Mouse (Mus musculus): ENCODE measurements at regions not wholly inside any gene's neighbourhood (a gene's known extent, or its start where the extent isn't known, plus 50 kb on each side); places are given as distances from the start of the nearest gene placed in this dataset.

GRCm38 (mm10) chr1:142982994-142983393 lies 657.5 kb upstream of the B3galt2 start:
- H3K9me3 ChIP-seq (replicated peaks; ENCODE audit: insufficient read depth, low read length): no peaks in the 10 kb centered on the region
- H3K36me3 ChIP-seq (ENCODE audit: control insufficient read depth in 1 of 2, insufficient read depth in 2 of 2, low read length in 2 of 2): no peaks in the 10 kb centered on the region
- H3K79me2 ChIP-seq (ENCODE audit: control insufficient read depth, insufficient read depth, low read length, poor library complexity): no peaks in the 10 kb centered on the region
- DNase-seq (ENCODE audit: low read depth, low spot score): no peak
- H3K9ac ChIP-seq (ENCODE audit: control insufficient read depth, low read depth, low read length, poor library complexity, severe bottlenecking): no peak overlapping the region
- no peaks in the 10 kb centered on the region for H3K4me1 ChIP-seq (ENCODE audit: control insufficient read depth in 1 of 2, insufficient read depth in 2 of 2, low read length in 2 of 2)
- H3K4me3 ChIP-seq (ENCODE audit: control insufficient read depth in 1 of 2, insufficient read depth in 1 of 2, low read depth in 2 of 2, low read length in 2 of 2): no peak overlapping the region
- H3K27me3 ChIP-seq (ENCODE audit: control insufficient read depth in 1 of 2, insufficient read depth in 2 of 2, low read length in 2 of 2): no peaks in the 10 kb centered on the region
- H3K27ac ChIP-seq (ENCODE audit: control insufficient read depth, low read depth, low read length): no peak overlapping the region
- TF ChIP-seq BHLHE40 (IDR thresholded peaks at IDR 0.05; ENCODE audit: borderline replicate concordance, low read depth, low read length) (no peak), SMC3 (IDR thresholded peaks at IDR 0.05; ENCODE audit: low read depth, low read length) (no peak), SIN3A (IDR thresholded peaks at IDR 0.05; ENCODE audit: low read length) (no peak), MAFK (IDR thresholded peaks at IDR 0.05; ENCODE audit: borderline replicate concordance, low read depth, low read length) (no peak), MEF2A (IDR thresholded peaks at IDR 0.05; ENCODE audit: extremely low read depth, insufficient replicate concordance, low read depth, low read length, poor library complexity, severe bottlenecking) (no peak), GABPA (IDR thresholded peaks at IDR 0.05; ENCODE audit: low read depth, low read length) (no peak), NELFE (IDR thresholded peaks at IDR 0.05; ENCODE audit: low read depth, low read length) (no peak), TCF12 (IDR thresholded peaks at IDR 0.05; ENCODE audit: low read depth, low read length) (no peak), RCOR1 (IDR thresholded peaks at IDR 0.05; ENCODE audit: low read depth, low read length) (no peak), GATA1 (IDR thresholded peaks at IDR 0.05; ENCODE audit: low read depth, low read length) (no peak), KAT2A (conservative IDR thresholded peaks at IDR 0.05; ENCODE audit: low read depth, low read length) (no peak), POLR2A (IDR thresholded peaks at IDR 0.05; ENCODE audit: control insufficient read depth in 1 of 2, insufficient read depth in 1 of 2, low read depth in 1 of 2, low read length in 2 of 2, poor library complexity in 1 of 2) (no peak), ELF1 (IDR thresholded peaks at IDR 0.05; ENCODE audit: low read depth, low read length) (no peak), ZKSCAN1 (IDR thresholded peaks at IDR 0.05; ENCODE audit: low read depth, low read length) (no peak), MAX (IDR thresholded peaks at IDR 0.05; ENCODE audit: low read length) (no peak)

GRCm38 (mm10) chr1:142983641-142984040 lies 656.8 kb upstream of the B3galt2 start:
- no peak for DNase-seq (ENCODE audit: low read depth, low spot score)
- H3K4me1 ChIP-seq (ENCODE audit: control insufficient read depth in 1 of 2, insufficient read depth in 2 of 2, low read length in 2 of 2): no peaks in the 10 kb centered on the region
- no peaks in the 10 kb centered on the region for H3K9me3 ChIP-seq (replicated peaks; ENCODE audit: insufficient read depth, low read length)
- TF ChIP-seq ELF1 (IDR thresholded peaks at IDR 0.05; ENCODE audit: low read depth, low read length) (no peak), JUND (IDR thresholded peaks at IDR 0.05; ENCODE audit: low read depth, low read length) (no peak), ZC3H11A (IDR thresholded peaks at IDR 0.05; ENCODE audit: low read depth, low read length) (no peak), GATA1 (IDR thresholded peaks at IDR 0.05; ENCODE audit: low read depth, low read length) (no peak), UBTF (IDR thresholded peaks at IDR 0.05; ENCODE audit: borderline replicate concordance, insufficient read depth, low read depth, low read length) (no peak), TBP (IDR thresholded peaks at IDR 0.05; ENCODE audit: low read depth, low read length) (no peak), MYB (IDR thresholded peaks at IDR 0.05; ENCODE audit: low read depth, low read length) (no peak), ZKSCAN1 (IDR thresholded peaks at IDR 0.05; ENCODE audit: low read depth, low read length) (no peak), EP300 (IDR thresholded peaks at IDR 0.05; ENCODE audit: low read depth in 1 of 2, low read length in 2 of 2) (no peak), MXI1 (IDR thresholded peaks at IDR 0.05; ENCODE audit: low read depth, low read length) (no peak)
- no peak overlapping the region for H3K27ac ChIP-seq (ENCODE audit: control insufficient read depth, low read depth, low read length)
- H3K36me3 ChIP-seq (ENCODE audit: control insufficient read depth in 1 of 2, insufficient read depth in 2 of 2, low read length in 2 of 2): no peaks in the 10 kb centered on the region
- H3K27me3 ChIP-seq (ENCODE audit: control insufficient read depth in 1 of 2, insufficient read depth in 2 of 2, low read length in 2 of 2): no peaks in the 10 kb centered on the region
- no peak overlapping the region for H3K4me3 ChIP-seq (ENCODE audit: control insufficient read depth in 1 of 2, insufficient read depth in 1 of 2, low read depth in 2 of 2, low read length in 2 of 2)
- no peak overlapping the region for H3K9ac ChIP-seq (ENCODE audit: control insufficient read depth, low read depth, low read length, poor library complexity, severe bottlenecking)
- H3K79me2 ChIP-seq (ENCODE audit: control insufficient read depth, insufficient read depth, low read length, poor library complexity): no peaks in the 10 kb centered on the region

Measured in MEL (cell line).